Mouse (Mus musculus) intestine, embryonic 15.5 days (tissue): ENCODE data around the gene Cachd1. TPM values are rescaled to one million over a fixed set of nuclear protein-coding genes. Genes with fewer than 3 reads are reported as not detected.

ENCODE experiments used
- ATAC-seq: fragments of 200-750 bp; cut with Nextera tagmentation; 2 replicates; pipeline ENCODE4 v1.8.0; 2017; ENCODE audit warnings: moderate TSS enrichment, moderate library complexity
- H3K27ac ChIP-seq: fragments of 300-500 bp; sonication (generic); 2 replicates; pipeline ENCODE4 v1.5.1; 2015; ENCODE audit warnings: mild to moderate bottlenecking, inconsistent platforms
- H3K27me3 ChIP-seq: fragments of 300-500 bp; sonication (generic); replicated peaks from 2 replicates; pipeline ENCODE4 v1.6.1; 2015; ENCODE audit warnings: inconsistent platforms
- H3K36me3 ChIP-seq: fragments of 300-500 bp; sonication (generic); 2 replicates; pipeline ENCODE4 v1.6.1; 2015; ENCODE audit warnings: inconsistent platforms
- H3K4me1 ChIP-seq: fragments of 300-500 bp; sonication (generic); replicated peaks from 2 replicates; pipeline ENCODE4 v1.6.1; 2015; ENCODE audit warnings: inconsistent platforms
- H3K4me2 ChIP-seq: fragments of 300-500 bp; sonication (generic); replicated peaks from 2 replicates; pipeline ENCODE4 v1.6.1; 2015; ENCODE audit warnings: mild to moderate bottlenecking, inconsistent platforms
- H3K4me3 ChIP-seq: fragments of 300-500 bp; sonication (generic); replicated peaks from 2 replicates; pipeline ENCODE4 v1.5.1; 2015; ENCODE audit warnings: inconsistent platforms
- H3K9ac ChIP-seq: fragments of 300-500 bp; sonication (generic); 2 replicates; pipeline ENCODE4 v1.6.1; 2015; ENCODE audit warnings: inconsistent platforms
- H3K9me3 ChIP-seq: fragments of 300-500 bp; sonication (generic); 2 replicates; pipeline ENCODE4 v1.6.1; 2016; ENCODE audit warnings: inconsistent platforms
- WGBS: fragments of 180-500 bp; shearing (Covaris S2); methylation state at CpG from one replicate; pipeline ENCODE4 v1.1.7; 2015; 5-methylcytosine and 5-hydroxymethylcytosine counted together
- polyA plus RNA-seq: library from polyadenylated mRNA; unstranded; fragments of >200 nt; fragmentation: Nextera tagmentation; extraction: Ambion mirVana; gene quantifications from 2 replicates; pipeline ENCODE4 v1.2.1, GENCODE M21; 2015

Gene Cachd1
- polyA plus RNA-seq, 1 experiment from 2014 or later, result 13.4 TPM

DNA sequence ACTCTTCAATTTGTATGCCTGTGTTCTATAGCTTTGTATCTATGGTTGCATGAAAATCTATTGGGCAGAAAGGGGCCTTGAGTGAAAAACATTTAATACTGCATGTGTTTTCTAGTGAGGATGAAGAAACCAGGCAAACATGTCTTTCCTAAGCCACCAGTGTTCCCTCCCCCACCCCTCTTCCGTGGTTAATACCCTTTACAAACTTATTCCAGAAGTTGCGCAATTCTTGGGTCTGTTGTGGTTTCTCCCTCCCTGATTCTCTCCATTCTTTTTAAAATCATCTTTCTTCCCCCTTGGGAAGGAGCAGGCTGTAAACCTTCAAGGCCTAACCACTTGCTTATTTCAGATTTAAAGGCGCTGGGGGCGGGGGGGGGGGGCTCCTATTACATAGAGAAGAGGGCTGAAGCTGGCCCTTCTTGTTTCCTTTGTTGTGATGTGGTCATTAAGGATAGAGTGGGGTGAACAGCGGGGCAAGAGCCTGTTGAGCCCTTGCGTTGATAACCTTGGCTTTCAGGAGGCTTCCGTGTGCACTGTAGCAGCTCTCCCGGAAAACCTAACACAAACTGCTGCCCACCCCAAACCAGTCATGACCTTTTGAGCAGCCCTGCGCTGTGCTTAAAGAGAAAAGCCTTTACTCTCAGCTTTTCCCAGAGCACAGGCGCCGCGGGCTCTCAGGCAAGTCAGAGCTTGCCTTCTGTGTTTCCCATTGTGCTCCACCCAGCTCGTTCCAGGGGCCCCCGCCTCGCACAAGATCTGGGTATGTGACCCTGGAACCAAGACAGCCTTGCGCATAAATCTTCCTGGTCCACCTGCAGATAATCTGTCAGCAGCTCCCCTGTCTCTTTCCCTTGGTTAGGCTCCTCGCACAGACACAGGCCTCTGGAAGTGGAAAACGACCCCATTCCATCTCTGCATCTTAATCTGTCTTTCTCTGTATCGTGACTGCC is 109.6 kb downstream of the Cachd1 start:
- no peaks in the 10 kb centered on the region for H3K27me3 ChIP-seq
- peak overlapping the region; percentile 49 for H3K4me2 ChIP-seq
- ATAC-seq, result peak; percentile 75
- 14% methylated on average over 19 of the region's 19 CpGs for WGBS
- no peaks in the 10 kb centered on the region for H3K9me3 ChIP-seq
- peaks cover 16% of the 10 kb centered on the region for H3K4me1 ChIP-seq
- peak overlapping the region; percentile 90 for H3K27ac ChIP-seq
- H3K4me3 ChIP-seq, result 0 out of 2 replicates have a peak overlapping the region, but pooled peaks have one; percentile 2
- no peaks in the 10 kb centered on the region for H3K36me3 ChIP-seq
- H3K9ac ChIP-seq, result peak overlapping the region; percentile 14; the same call in 1 of the 2 replicates

GRCm38 (mm10) chr4:100886743-100887416 is 110.4 kb downstream of the Cachd1 start:
- H3K4me2 ChIP-seq, result peak overlapping the region; percentile 49; the same call in 1 of the 2 replicates
- no peaks in the 10 kb centered on the region for H3K27me3 ChIP-seq
- H3K36me3 ChIP-seq, result no peaks in the 10 kb centered on the region
- H3K27ac ChIP-seq, result peak overlapping the region; percentile 90
- 71% methylated on average over 8 of the region's 8 CpGs for WGBS
- H3K4me1 ChIP-seq, result peaks cover 16% of the 10 kb centered on the region
- ATAC-seq, result peak; percentile 58
- peak overlapping the region; percentile 14; the same call in 1 of the 2 replicates for H3K9ac ChIP-seq
- H3K9me3 ChIP-seq, result no peaks in the 10 kb centered on the region
- no peak overlapping the region for H3K4me3 ChIP-seq

DNA sequence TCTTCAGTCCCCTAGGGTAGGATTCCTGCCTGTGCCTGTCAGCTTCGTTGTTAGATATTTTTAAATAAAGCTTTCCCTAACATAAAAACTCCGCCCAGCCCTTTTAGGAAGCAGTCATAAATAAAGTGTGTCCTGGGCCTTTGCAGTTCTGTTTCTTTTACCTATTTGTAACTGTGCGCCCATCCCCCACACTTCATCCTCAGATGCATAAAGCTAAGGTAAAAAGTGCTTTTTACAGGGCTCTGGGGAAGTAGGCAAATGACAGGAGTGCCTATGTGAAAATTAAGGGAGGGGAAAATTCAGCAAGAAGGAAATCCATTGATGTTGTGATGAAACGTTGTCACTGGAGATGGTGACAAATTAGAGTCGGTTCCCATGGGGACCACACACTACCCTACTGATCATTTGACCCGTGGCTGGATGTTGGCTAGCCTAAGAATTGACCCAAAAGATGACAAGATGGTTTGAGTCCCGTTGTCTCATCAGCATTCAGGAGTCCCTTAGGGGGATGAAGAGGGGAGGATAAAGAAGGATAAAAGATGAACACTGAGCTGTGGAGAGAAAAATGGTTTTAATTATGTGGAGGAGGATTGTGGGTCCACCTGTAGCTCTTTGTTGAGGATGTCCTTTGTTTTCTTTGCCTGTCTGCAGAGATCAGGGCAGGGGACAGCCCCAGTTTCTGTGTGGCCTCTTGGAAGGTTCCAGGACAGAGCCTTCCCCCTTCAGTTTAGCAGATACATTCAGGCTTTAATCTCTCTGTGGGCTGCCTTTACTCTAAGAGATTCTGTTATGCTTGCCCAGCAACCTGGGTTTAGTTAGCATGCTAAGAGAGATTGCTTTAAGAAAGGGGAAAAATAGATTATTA is 113.9 kb downstream of the Cachd1 start:
- no peak overlapping the region for H3K4me3 ChIP-seq
- no peak overlapping the region for H3K4me2 ChIP-seq
- no peaks in the 10 kb centered on the region for H3K27me3 ChIP-seq
- H3K4me1 ChIP-seq, result peaks cover 12% of the 10 kb centered on the region
- H3K9me3 ChIP-seq, result no peaks in the 10 kb centered on the region
- 38% methylated on average over 7 of the region's 7 CpGs for WGBS
- no peak overlapping the region for H3K27ac ChIP-seq
- no peaks in the 10 kb centered on the region for H3K36me3 ChIP-seq
- H3K9ac ChIP-seq, result no peak overlapping the region
- no peak for ATAC-seq

DNA sequence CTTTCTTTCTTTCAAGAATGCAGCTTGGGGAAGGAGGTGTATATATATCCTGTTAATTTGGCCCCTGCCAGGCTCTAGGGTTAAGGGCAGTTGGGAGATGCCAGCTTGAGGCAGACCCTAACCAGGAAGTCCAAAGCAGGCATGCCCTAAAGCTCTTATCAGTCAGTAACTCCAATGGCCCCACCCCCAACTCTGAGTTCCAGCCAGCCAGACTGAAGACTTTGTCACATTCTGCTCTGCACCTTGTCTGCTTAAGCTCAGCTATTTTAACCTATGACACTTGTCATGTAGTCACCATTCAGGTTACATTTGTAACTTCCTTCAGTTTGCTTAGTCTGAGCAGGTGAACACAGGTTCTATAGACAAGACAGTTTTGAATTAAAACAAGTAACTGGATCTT is 117.3 kb downstream of the Cachd1 start:
- ATAC-seq, result peak; percentile 92
- Histone ChIP-seq H3K4me1 (no peaks in the 10 kb centered on the region), H3K36me3 (no peaks in the 10 kb centered on the region), H3K4me2 (no peak overlapping the region), H3K27ac (no peak overlapping the region), H3K4me3 (no peak overlapping the region), H3K9ac (no peak overlapping the region), H3K27me3 (no peaks in the 10 kb centered on the region), H3K9me3 (no peaks in the 10 kb centered on the region)

DNA sequence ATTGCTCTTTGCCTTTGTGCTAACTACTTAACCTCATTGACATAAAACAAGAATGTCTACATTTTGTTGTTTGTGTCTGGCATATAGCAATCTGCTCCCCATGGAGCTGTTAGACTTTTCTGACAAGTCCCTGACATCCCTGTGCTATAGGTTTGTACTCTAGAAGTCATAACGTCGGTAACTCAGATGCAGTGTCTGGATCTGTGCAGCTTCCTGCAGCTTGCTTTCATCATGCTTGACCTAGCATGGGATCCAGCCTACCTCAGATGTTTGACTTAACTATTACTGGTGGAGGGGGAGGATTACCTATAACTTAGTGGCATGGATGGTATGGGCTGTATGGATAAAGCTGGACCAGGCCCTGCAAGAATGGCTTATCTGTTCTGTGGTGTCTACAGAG is 117.7 kb downstream of the Cachd1 start:
- Histone ChIP-seq H3K9ac (no peak overlapping the region), H3K4me2 (no peak overlapping the region), H3K27ac (peak overlapping the region; percentile 28; the same call in 1 of the 2 replicates), H3K4me1 (no peaks in the 10 kb centered on the region), H3K4me3 (no peak overlapping the region), H3K27me3 (no peaks in the 10 kb centered on the region), H3K36me3 (no peaks in the 10 kb centered on the region), H3K9me3 (no peaks in the 10 kb centered on the region)
- 64% methylated on average over 2 of the region's 2 CpGs for WGBS
- peak; percentile 55 for ATAC-seq

- WGBS, result 85% methylated on average over 8 of the region's 8 CpGs
Observed at GRCm38 (mm10) chr4:100896260-100897010, 120.0 kb downstream of the Cachd1 start.

GRCm38 (mm10) chr4:100897943-100898342 is 121.5 kb downstream of the Cachd1 start:
- no peaks in the 10 kb centered on the region for H3K36me3 ChIP-seq
- H3K4me3 ChIP-seq, result no peak overlapping the region
- no peak overlapping the region for H3K9ac ChIP-seq
- no peak overlapping the region for H3K4me2 ChIP-seq
- no peaks in the 10 kb centered on the region for H3K27me3 ChIP-seq
- no peaks in the 10 kb centered on the region for H3K9me3 ChIP-seq
- no peaks in the 10 kb centered on the region for H3K4me1 ChIP-seq
- H3K27ac ChIP-seq, result no peak overlapping the region
- ATAC-seq, result no peak
- 97% methylated on average over 3 of the region's 3 CpGs for WGBS

More at GRCm38 (mm10) chr4:100896260-100897010, 120.0 kb downstream of the Cachd1 start:
- Histone ChIP-seq H3K4me1 (no peaks in the 10 kb centered on the region), H3K27me3 (no peaks in the 10 kb centered on the region), H3K4me2 (no peak overlapping the region), H3K9me3 (no peaks in the 10 kb centered on the region), H3K9ac (no peak overlapping the region), H3K27ac (no peak overlapping the region), H3K36me3 (no peaks in the 10 kb centered on the region), H3K4me3 (no peak overlapping the region)
- no peak for ATAC-seq

DNA sequence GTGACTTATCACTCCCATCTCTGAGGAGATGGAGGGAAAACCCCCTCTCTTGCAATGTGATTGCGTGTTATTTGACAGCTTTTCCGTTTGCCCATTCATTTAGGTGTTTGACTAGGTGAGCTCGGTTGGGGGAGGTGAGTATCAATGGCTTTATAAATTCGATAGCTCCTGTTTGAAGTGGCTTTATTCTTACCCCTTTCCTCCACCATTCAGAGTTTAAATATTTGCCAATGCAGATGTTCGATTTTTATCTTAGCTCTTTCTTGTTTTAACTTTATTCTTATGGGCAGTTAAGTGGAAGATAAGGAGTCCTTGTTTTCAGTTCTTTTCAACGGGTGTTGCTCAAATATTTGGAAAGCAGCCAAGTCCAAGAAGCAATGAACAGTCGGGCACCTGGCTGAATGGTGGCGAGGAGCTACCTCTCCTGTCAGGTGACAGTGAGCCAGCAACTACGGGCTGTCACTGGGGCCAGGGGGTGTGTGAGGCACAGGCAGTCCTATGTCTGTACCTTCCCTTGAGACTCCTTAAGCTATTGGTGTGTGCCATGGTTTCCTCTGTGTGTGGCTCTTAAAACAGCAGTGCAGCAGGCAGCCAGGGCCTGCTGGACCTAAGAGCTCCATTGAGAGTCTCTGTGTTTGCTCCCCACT is 133.3 kb downstream of the Cachd1 start:
- 36% methylated on average over 9 of the region's 9 CpGs for WGBS

GRCm38 (mm10) chr4:100910605-100911330 is 134.3 kb downstream of the Cachd1 start:
- H3K4me2 ChIP-seq, result peak overlapping the region; percentile 9; the same call in 1 of the 2 replicates
- H3K27ac ChIP-seq, result peak overlapping the region; percentile 77; the same call in 1 of the 2 replicates
- no peaks in the 10 kb centered on the region for H3K9me3 ChIP-seq
- ATAC-seq, result no peak
- H3K4me1 ChIP-seq, result 0 out of 2 replicates have a peak, but pooled peaks cover 15% of the 10 kb centered on the region
- H3K4me3 ChIP-seq, result no peak overlapping the region
- no peaks in the 10 kb centered on the region for H3K27me3 ChIP-seq
- WGBS, result 28% methylated on average over 11 of the region's 11 CpGs
- H3K9ac ChIP-seq, result no peak overlapping the region
- H3K36me3 ChIP-seq, result no peaks in the 10 kb centered on the region

More for the DNA sequence above, 133.3 kb downstream of the Cachd1 start:
- Histone ChIP-seq H3K4me2 (peak overlapping the region; percentile 9), H3K9me3 (no peaks in the 10 kb centered on the region), H3K27me3 (no peaks in the 10 kb centered on the region), H3K4me3 (no peak overlapping the region), H3K27ac (peak overlapping the region; percentile 77), H3K36me3 (no peaks in the 10 kb centered on the region), H3K4me1 (0 out of 2 replicates have a peak, but pooled peaks cover 15% of the 10 kb centered on the region), H3K9ac (no peak overlapping the region)
- peak; percentile 95 for ATAC-seq

DNA sequence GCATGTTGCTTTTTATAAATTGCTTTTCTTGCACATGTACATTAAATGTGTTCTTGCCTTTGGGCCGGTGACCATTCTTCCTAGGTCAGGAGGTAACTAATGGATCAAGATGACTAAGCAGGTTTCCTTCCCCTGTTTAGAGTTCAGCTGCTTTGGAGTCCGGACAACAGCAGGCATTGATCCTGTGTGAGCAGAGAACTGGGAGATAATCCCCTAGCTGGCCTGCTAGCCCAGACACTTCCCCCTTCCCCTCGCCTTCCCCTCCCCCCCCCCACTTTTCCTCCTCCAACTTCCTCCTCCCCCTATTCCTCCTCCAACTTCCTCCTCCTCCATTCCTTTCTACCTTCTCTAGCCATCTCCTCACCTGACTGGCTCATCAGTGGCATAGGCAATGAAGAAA is 135.2 kb downstream of the Cachd1 start:
- 0 out of 2 replicates have a peak, but pooled peaks cover 15% of the 10 kb centered on the region for H3K4me1 ChIP-seq
- H3K36me3 ChIP-seq, result no peaks in the 10 kb centered on the region
- no peaks in the 10 kb centered on the region for H3K9me3 ChIP-seq
- no peak overlapping the region for H3K9ac ChIP-seq
- peak overlapping the region; percentile 44; the same call in 1 of the 2 replicates for H3K27ac ChIP-seq
- WGBS, result 31% methylated on average over 3 of the region's 3 CpGs
- no peak for ATAC-seq
- H3K4me2 ChIP-seq, result no peak overlapping the region
- no peaks in the 10 kb centered on the region for H3K27me3 ChIP-seq
- no peak overlapping the region for H3K4me3 ChIP-seq
